Mouse (Mus musculus): ENCODE results near the gene Olfr167. TPM values are rescaled to one million over a fixed set of nuclear protein-coding genes. Genes with fewer than 3 reads are reported as not detected.

The Olfr167 gene
- not detected for polyA plus RNA-seq (2015; fragmentation: Illumina TruSeq; extraction: RNeasy Lipid Tissue Mini Kit (QIAGEN cat#74804); ENCODE audit: insufficient read depth, low replicate concordance)

DNA sequence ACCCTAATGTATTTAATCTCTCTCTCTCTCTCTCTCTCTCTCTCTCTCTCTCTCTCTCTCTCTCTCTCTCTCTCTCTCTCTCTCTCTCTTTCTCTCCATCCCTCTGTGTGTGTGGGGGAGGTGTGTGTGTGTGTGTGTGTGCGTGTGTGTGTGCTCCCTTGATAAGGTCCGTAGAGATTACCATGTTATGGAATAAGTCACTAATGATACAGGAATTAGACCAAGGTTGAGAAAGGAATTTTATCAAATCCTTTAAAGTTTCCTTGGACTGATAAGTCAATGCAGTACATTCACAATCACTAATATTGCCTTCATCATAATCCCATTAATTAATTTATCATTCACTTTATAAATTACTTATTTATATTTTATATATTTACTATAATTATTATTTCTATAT is at the start of gene Olfr167:
Olfr167 (minus strand) TSS at position 101 of the 400 bp plus-strand sequence.

DNA sequence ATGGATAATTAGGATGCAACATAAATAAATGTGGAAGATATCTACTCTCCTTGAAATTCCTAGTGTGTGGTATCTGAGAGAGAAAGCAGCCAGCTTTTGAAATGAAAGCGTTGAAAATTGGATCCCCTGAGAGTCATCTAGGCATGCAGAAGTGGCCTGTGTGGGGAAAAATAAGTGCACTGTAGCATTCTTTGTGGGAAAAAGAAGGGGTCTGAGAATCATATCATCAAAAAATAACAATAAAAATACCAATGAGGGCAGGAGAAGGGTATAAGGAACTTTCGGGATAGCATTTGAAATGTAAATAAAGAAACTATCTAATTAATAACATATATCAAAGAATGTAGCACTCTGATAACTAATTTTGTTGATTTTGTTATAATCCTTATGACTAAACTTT is 49.6 kb upstream of the Olfr167 start, which contains the start of gene Olfr169:
Olfr169 (minus strand) TSS at position 101 of the 400 bp plus-strand sequence.

DNA sequence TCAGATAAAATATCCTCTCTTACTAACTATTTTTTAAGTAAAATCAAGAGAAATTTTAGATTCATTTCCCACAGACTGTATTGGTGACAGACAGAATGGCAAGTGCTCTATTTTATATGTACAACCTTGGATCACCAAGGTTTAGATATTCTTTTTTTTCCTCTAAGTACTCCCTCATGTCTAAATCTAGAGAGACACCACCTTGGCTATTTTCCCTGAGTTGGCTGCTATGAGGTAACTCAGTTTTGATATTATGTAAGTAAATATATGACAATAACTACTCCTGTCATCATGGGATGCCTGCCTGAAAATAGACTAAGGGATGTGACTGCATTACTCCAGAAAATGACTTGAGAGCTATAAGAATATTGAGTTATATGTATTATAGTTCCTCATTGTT is 13.4 kb upstream of the Olfr167 start, which contains the start of gene Olfr168:
Olfr168 (minus strand) TSS at position 101 of the 400 bp plus-strand sequence.

DNA sequence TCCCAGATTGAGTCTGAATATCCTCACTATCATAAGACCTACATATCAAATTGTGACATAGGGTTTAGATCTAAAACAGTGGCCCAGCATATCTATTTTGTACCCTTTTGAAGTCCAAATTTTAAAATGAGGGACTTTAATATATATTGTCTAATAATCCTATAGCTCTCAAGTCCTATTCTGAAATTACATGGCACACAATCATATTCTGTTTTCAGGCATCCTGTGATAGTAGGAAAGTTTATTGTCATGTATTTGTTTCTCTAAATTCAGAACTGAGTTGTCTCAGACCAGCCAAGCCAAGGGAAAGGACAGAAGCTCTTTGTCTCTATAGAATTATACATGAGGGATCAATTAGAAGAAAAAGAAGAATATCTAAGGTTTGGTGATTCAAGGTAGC is 38.7 kb downstream of the Olfr167 start, which contains the start of gene Olfr166:
Olfr166 (plus strand) TSS at position 301 of the 400 bp plus-strand sequence.

Other genes with a start within 250 kb of the Olfr167 start
- gene Olfr164, start 208.2 kb downstream of the Olfr167 start, polyA plus RNA-seq (2015; fragmentation: Illumina TruSeq; extraction: RNeasy Lipid Tissue Mini Kit (QIAGEN cat#74804); ENCODE audit: insufficient read depth, low replicate concordance), result not detected
- not detected for gene Olfr165, start 99.1 kb downstream of the Olfr167 start, polyA plus RNA-seq (2015; fragmentation: Illumina TruSeq; extraction: RNeasy Lipid Tissue Mini Kit (QIAGEN cat#74804); ENCODE audit: insufficient read depth, low replicate concordance)
- gene Olfr166, start 38.6 kb downstream of the Olfr167 start, polyA plus RNA-seq (2015; fragmentation: Illumina TruSeq; extraction: RNeasy Lipid Tissue Mini Kit (QIAGEN cat#74804); ENCODE audit: insufficient read depth, low replicate concordance), result 0.32 TPM
- gene Olfr168, start 13.3 kb upstream of the Olfr167 start, polyA plus RNA-seq (2015; fragmentation: Illumina TruSeq; extraction: RNeasy Lipid Tissue Mini Kit (QIAGEN cat#74804); ENCODE audit: insufficient read depth, low replicate concordance), result not detected
- not detected for gene Olfr169, start 49.5 kb upstream of the Olfr167 start, polyA plus RNA-seq (2015; fragmentation: Illumina TruSeq; extraction: RNeasy Lipid Tissue Mini Kit (QIAGEN cat#74804); ENCODE audit: insufficient read depth, low replicate concordance)
- gene Olfr170, start 89.6 kb upstream of the Olfr167 start, polyA plus RNA-seq (2015; fragmentation: Illumina TruSeq; extraction: RNeasy Lipid Tissue Mini Kit (QIAGEN cat#74804); ENCODE audit: insufficient read depth, low replicate concordance), result not detected
- not detected for gene Olfr171, start 107.7 kb upstream of the Olfr167 start, polyA plus RNA-seq (2015; fragmentation: Illumina TruSeq; extraction: RNeasy Lipid Tissue Mini Kit (QIAGEN cat#74804); ENCODE audit: insufficient read depth, low replicate concordance)
- 1.4 TPM for gene Lamp3, start 184.1 kb upstream of the Olfr167 start, polyA plus RNA-seq (2015; fragmentation: Illumina TruSeq; extraction: RNeasy Lipid Tissue Mini Kit (QIAGEN cat#74804); ENCODE audit: insufficient read depth, low replicate concordance)
- gene B3gnt5, start 237.9 kb upstream of the Olfr167 start, polyA plus RNA-seq (2015; fragmentation: Illumina TruSeq; extraction: RNeasy Lipid Tissue Mini Kit (QIAGEN cat#74804); ENCODE audit: insufficient read depth, low replicate concordance), result 98.7 TPM

All from spleen, adult 10 weeks (tissue).